ENCODE assay signal across 11 mouse cellular contexts in the genomic region with DNA sequence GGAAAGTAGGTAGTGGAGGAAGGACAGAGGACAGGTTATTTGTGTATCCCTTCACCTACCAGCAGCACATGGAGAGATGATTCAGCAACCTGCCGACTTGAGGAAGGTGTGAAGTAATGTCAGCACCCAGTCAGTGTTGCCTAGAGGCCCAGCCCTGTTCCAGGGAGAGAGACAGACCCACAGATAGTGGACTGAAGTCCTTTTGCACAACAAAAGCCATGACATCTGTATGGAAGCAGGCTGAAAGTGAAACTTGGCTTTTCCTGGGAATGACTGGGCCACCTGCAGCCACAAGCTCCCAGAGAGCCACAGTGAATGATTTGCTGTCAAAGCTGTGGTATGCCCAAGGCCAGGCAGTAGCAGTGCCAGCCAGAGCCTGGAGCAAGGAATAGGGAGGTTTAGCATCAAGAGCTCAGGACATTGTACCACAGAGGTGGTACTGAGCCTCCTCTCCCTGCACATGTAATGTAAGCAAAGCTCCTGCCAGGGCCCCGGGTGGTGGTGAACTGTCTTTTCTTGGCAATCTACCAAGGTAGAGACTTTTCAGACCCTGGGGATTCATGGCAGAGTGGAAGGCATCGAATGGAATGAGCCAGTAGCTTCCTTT. TPM values are rescaled to one million over a fixed set of nuclear protein-coding genes. Genes with fewer than 3 reads are reported as not detected.
DNase-seq lines count a peak whose midpoint lies in the region; ATAC-seq and TF ChIP-seq lines count a peak whose summit lies in the region.
"Had no signal": no experiment of that assay in that cellular context is flagged by ENCODE, and none has a peak within 500 bp of the region (broad histone marks: within the 10 kb centered on the region; RNA-seq: fewer than 3 reads in every experiment).

No protein-coding gene starts in this region.

- TF ChIP-seq POLR2A in ES-Bruce4 (IDR thresholded peaks at IDR 0.05; ENCODE audit: insufficient read depth, low read length) = no peak

- peaks cover 6% of the 10 kb centered on the region; the same call in 1 of the 2 replicates for H3K4me1 ChIP-seq in hindbrain, embryonic 14.5 days (replicated peaks; ENCODE audit: control insufficient read depth, insufficient read depth, low read length)
- peaks cover 30% of the 10 kb centered on the region for H3K4me1 ChIP-seq in hindbrain, embryonic 10.5 days (replicated peaks)
- H3K4me1 ChIP-seq in ES-Bruce4 (ENCODE audit: control insufficient read depth, insufficient read depth, low read length) = peaks cover 14% of the 10 kb centered on the region
- H3K4me1 ChIP-seq in limb, embryonic 13.5 days = peaks cover 16% of the 10 kb centered on the region
- H3K4me1 ChIP-seq in forebrain, embryonic 13.5 days = peaks cover 9% of the 10 kb centered on the region
- H3K4me1 ChIP-seq in kidney, embryonic 14.5 days (ENCODE audit: control insufficient read depth, insufficient read depth, low read length) = peaks cover 8% of the 10 kb centered on the region; the same call in 1 of the 2 replicates

- no peaks in the 10 kb centered on the region for H3K9me3 ChIP-seq in hindbrain, embryonic 14.5 days (ENCODE audit: control insufficient read depth, low read length)
- H3K9me3 ChIP-seq in hindbrain, embryonic 10.5 days = no peaks in the 10 kb centered on the region
- H3K9me3 ChIP-seq in ES-Bruce4 (replicated peaks; ENCODE audit: control insufficient read depth, insufficient read depth, low read length, poor library complexity, severe bottlenecking) = no peaks in the 10 kb centered on the region
- H3K9me3 ChIP-seq in limb, embryonic 13.5 days = no peaks in the 10 kb centered on the region
- no peaks in the 10 kb centered on the region for H3K9me3 ChIP-seq in forebrain, embryonic 13.5 days (replicated peaks)
- H3K9me3 ChIP-seq in kidney, embryonic 14.5 days (ENCODE audit: control insufficient read depth, low read length) = no peaks in the 10 kb centered on the region

- WGBS in hindbrain, embryonic 14.5 days = 61% methylated on average over 3 of the region's 3 CpGs
- 73% methylated on average over 3 of the region's 3 CpGs for WGBS in hindbrain, embryonic 10.5 days
- WGBS in limb, embryonic 13.5 days = 49% methylated on average over 3 of the region's 3 CpGs
- WGBS in forebrain, embryonic 13.5 days = 55% methylated on average over 3 of the region's 3 CpGs
- WGBS in kidney, embryonic 14.5 days = 71% methylated on average over 3 of the region's 3 CpGs

- no peak overlapping the region for H3K9ac ChIP-seq in hindbrain, embryonic 14.5 days
- no peak overlapping the region for H3K9ac ChIP-seq in ES-Bruce4 (ENCODE audit: low read depth, poor library complexity, severe bottlenecking)
- no peak overlapping the region for H3K9ac ChIP-seq in limb, embryonic 13.5 days
- no peak overlapping the region for H3K9ac ChIP-seq in forebrain, embryonic 13.5 days
- H3K9ac ChIP-seq in kidney, embryonic 14.5 days (ENCODE audit: low read depth, low read length) = no peak overlapping the region

- no peak overlapping the region for H3K4me3 ChIP-seq in hindbrain, embryonic 14.5 days (replicated peaks; ENCODE audit: low read length)
- H3K4me3 ChIP-seq in hindbrain, embryonic 10.5 days = no peak overlapping the region; the same call in 1 of the 2 replicates
- H3K4me3 ChIP-seq in ES-Bruce4 (ENCODE audit: low read depth, low read length) = no peak overlapping the region
- peak overlapping the region; percentile 42; the same call in 1 of the 2 replicates for H3K4me3 ChIP-seq in limb, embryonic 13.5 days
- H3K4me3 ChIP-seq in forebrain, embryonic 13.5 days = no peak overlapping the region
- no peak overlapping the region for H3K4me3 ChIP-seq in kidney, embryonic 14.5 days (ENCODE audit: low read length)

- no peak for DNase-seq in hindbrain, embryonic 14.5 days (ENCODE audit: low spot score)
- no peak for DNase-seq in hindbrain, embryonic 10.5 days (ENCODE audit: low spot score)
- DNase-seq in adrenal gland, adult 8-10 months = peak; percentile 45
- no peak for DNase-seq in thymus, adult 18-20 months

- peak; percentile 73; the same call in 1 of the 2 replicates for TF ChIP-seq EP300 in ES-Bruce4 (IDR thresholded peaks at IDR 0.05; ENCODE audit: insufficient read depth, low read depth, low read length)

- no peak for ATAC-seq in hindbrain, embryonic 14.5 days (ENCODE audit: low FRiP score)
- no peak for ATAC-seq in limb, embryonic 13.5 days (ENCODE audit: low FRiP score, low read depth)
- ATAC-seq in forebrain, embryonic 13.5 days = no peak
- no peak for ATAC-seq in kidney, embryonic 14.5 days (ENCODE audit: low FRiP score, low TSS enrichment)
- ATAC-seq: lung, postnatal 0 days had no signal

- no peak for TF ChIP-seq CTCF in ES-Bruce4 (IDR thresholded peaks at IDR 0.05; ENCODE audit: low read depth, low read length)

- H3K36me3 ChIP-seq in hindbrain, embryonic 14.5 days (replicated peaks; ENCODE audit: control insufficient read depth, insufficient read depth) = no peaks in the 10 kb centered on the region
- H3K36me3 ChIP-seq in hindbrain, embryonic 10.5 days = no peaks in the 10 kb centered on the region
- H3K36me3 ChIP-seq in ES-Bruce4 (ENCODE audit: control insufficient read depth, insufficient read depth, low read length, poor library complexity, severe bottlenecking) = no peaks in the 10 kb centered on the region
- H3K36me3 ChIP-seq in limb, embryonic 13.5 days = no peaks in the 10 kb centered on the region
- no peaks in the 10 kb centered on the region for H3K36me3 ChIP-seq in forebrain, embryonic 13.5 days (ENCODE audit: poor library complexity, severe bottlenecking)
- H3K36me3 ChIP-seq in kidney, embryonic 14.5 days (ENCODE audit: control insufficient read depth, insufficient read depth, low read length) = no peaks in the 10 kb centered on the region

- no peak overlapping the region for H3K27ac ChIP-seq in hindbrain, embryonic 14.5 days
- H3K27ac ChIP-seq in hindbrain, embryonic 10.5 days = no peak overlapping the region
- no peak overlapping the region for H3K27ac ChIP-seq in ES-Bruce4 (ENCODE audit: insufficient read depth, low read length)
- H3K27ac ChIP-seq in limb, embryonic 13.5 days = no peak overlapping the region
- H3K27ac ChIP-seq in forebrain, embryonic 13.5 days = no peak overlapping the region
- no peak overlapping the region for H3K27ac ChIP-seq in kidney, embryonic 14.5 days (ENCODE audit: low read depth, low read length)

- no peaks in the 10 kb centered on the region for H3K27me3 ChIP-seq in hindbrain, embryonic 14.5 days (ENCODE audit: control insufficient read depth, insufficient read depth, low read length)
- peaks cover 35% of the 10 kb centered on the region for H3K27me3 ChIP-seq in hindbrain, embryonic 10.5 days (ENCODE audit: insufficient read depth, poor library complexity, severe bottlenecking)
- H3K27me3 ChIP-seq in ES-Bruce4 (ENCODE audit: control insufficient read depth, insufficient read depth, low read length, poor library complexity, severe bottlenecking) = no peaks in the 10 kb centered on the region
- H3K27me3 ChIP-seq in limb, embryonic 13.5 days = peaks cover 26% of the 10 kb centered on the region
- peaks cover 16% of the 10 kb centered on the region for H3K27me3 ChIP-seq in forebrain, embryonic 13.5 days
- H3K27me3 ChIP-seq in kidney, embryonic 14.5 days (ENCODE audit: control insufficient read depth, insufficient read depth, low read length) = no peaks in the 10 kb centered on the region

- H3K4me2 ChIP-seq in hindbrain, embryonic 14.5 days (replicated peaks) = peak overlapping the region; percentile 60
- H3K4me2 ChIP-seq in limb, embryonic 13.5 days (replicated peaks) = peak overlapping the region; percentile 79
- no peak overlapping the region for H3K4me2 ChIP-seq in forebrain, embryonic 13.5 days
- H3K4me2 ChIP-seq in kidney, embryonic 14.5 days (replicated peaks; ENCODE audit: low read depth, low read length) = no peak overlapping the region

RNA-seq across cellular contexts. Expression of a gene that starts 1.2 kb away (rescaled TPM):
- polyA plus RNA-seq in hindbrain, embryonic 14.5 days (2014; fragmentation: Nextera tagmentation; extraction: Ambion mirVana) = 2.9 and 3.1 TPM in 2 replicates
- 8.1 and 11.1 TPM in 2 replicates for polyA plus RNA-seq in hindbrain, embryonic 10.5 days (2016; fragmentation: Nextera tagmentation; extraction: Ambion mirVana)
- not detected in 2 replicates for polyA plus RNA-seq in ES-Bruce4 (2011; ENCODE audit: insufficient read depth, insufficient read length, low read depth, missing spikeins)
- 1 to 10 TPM in 3 of 4 experiments, under 1 TPM in 1; 0.81 to 2.5 (median 1.3) TPM for total RNA-seq in adrenal gland, adult 8-10 months (2022)
- polyA plus RNA-seq in limb, embryonic 13.5 days (2015; fragmentation: Nextera tagmentation; extraction: Ambion mirVana) = 3.0 and 3.5 TPM in 2 replicates
- 0.46 and 0.86 TPM in 2 replicates for polyA plus RNA-seq in forebrain, embryonic 13.5 days (2015; fragmentation: Nextera tagmentation; extraction: Ambion mirVana)
- polyA plus RNA-seq in kidney, embryonic 14.5 days (2014; fragmentation: Nextera tagmentation; extraction: Ambion mirVana) = 1.6 and 1.7 TPM in 2 replicates

RNA-seq across cellular contexts. Expression of a gene that starts 26.3 kb away (rescaled TPM):
- 11.2 and 11.6 TPM in 2 replicates for polyA plus RNA-seq in hindbrain, embryonic 14.5 days (2014; fragmentation: Nextera tagmentation; extraction: Ambion mirVana)
- not detected in 2 replicates for polyA plus RNA-seq in hindbrain, embryonic 10.5 days (2016; fragmentation: Nextera tagmentation; extraction: Ambion mirVana)
- not detected in 2 replicates for polyA plus RNA-seq in ES-Bruce4 (2011; ENCODE audit: insufficient read depth, insufficient read length, low read depth, missing spikeins)
- total RNA-seq in adrenal gland, adult 8-10 months (2022) = under 1 TPM in 1 of 4 experiments, not detected in 3; 0.35 TPM
- 0.65 and 1.5 TPM in 2 replicates for polyA plus RNA-seq in limb, embryonic 13.5 days (2015; fragmentation: Nextera tagmentation; extraction: Ambion mirVana)
- not detected in 2 replicates for polyA plus RNA-seq in forebrain, embryonic 13.5 days (2015; fragmentation: Nextera tagmentation; extraction: Ambion mirVana)
- not detected in 2 replicates for polyA plus RNA-seq in kidney, embryonic 14.5 days (2014; fragmentation: Nextera tagmentation; extraction: Ambion mirVana)
- total RNA-seq: layer of hippocampus, postnatal 36 days had no signal
- polyA plus RNA-seq: spleen, adult 2 months had no signal

Comparison
In these comparisons a context has a peak if more than half of its experiments do, and no peak if none do; other contexts are left out.
1. H3K4me2 ChIP-seq: peak in hindbrain, embryonic 14.5 days (single experiment) and limb, embryonic 13.5 days (single experiment); none in forebrain, embryonic 13.5 days (single experiment) and kidney, embryonic 14.5 days (single experiment).